Mouse (Mus musculus): Measurements from ENCODE around the gene Spx.

Spx gene

GRCm38 (mm10) chr6:142412906-142413491 is at the start of gene Spx:
Spx (plus strand) TSS chr6:142413441.
- in situ Hi-C loops (cut with MboI), result no loop called here

- in situ Hi-C loops (cut with MboI), result no loop called here
Measured at GRCm38 (mm10) chr6:142365742-142366472, 47.3 kb upstream of the Spx start.

GRCm38 (mm10) chr6:142366473-142367018 is 46.7 kb upstream of the Spx start:
- in situ Hi-C loops (cut with MboI), result no loop called here

GRCm38 (mm10) chr6:142367565-142367964 is 45.7 kb upstream of the Spx start:
- in situ Hi-C loops (cut with MboI), result no loop called here

- in situ Hi-C loops (cut with MboI), result no loop called here
Measured at GRCm38 (mm10) chr6:142369568-142369967, 43.7 kb upstream of the Spx start.

- in situ Hi-C loops (cut with MboI), result loop anchor here (25.0 kb wide), 1 partner anchor 385 kb away; the partner anchor contains the start of gene Cmas
Measured at GRCm38 (mm10) chr6:142377081-142377480, 36.2 kb upstream of the Spx start.

- in situ Hi-C loops (cut with MboI), result loop anchor here (25.0 kb wide), 1 partner anchor 384 kb away; the partner anchor contains the start of gene Cmas
Measured at GRCm38 (mm10) chr6:142378576-142379330, 34.5 kb upstream of the Spx start.

- in situ Hi-C loops (cut with MboI), result loop anchor here (25.0 kb wide), 1 partner anchor 382 kb away; the partner anchor contains the start of gene Cmas
Measured at GRCm38 (mm10) chr6:142379961-142380360, 33.3 kb upstream of the Spx start.

- in situ Hi-C loops (cut with MboI), result loop anchor here (25.0 kb wide), 1 partner anchor 381 kb away; the partner anchor contains the start of gene Cmas
Measured at GRCm38 (mm10) chr6:142381615-142382014, 31.6 kb upstream of the Spx start.

GRCm38 (mm10) chr6:142384521-142384920 is 28.7 kb upstream of the Spx start:
- in situ Hi-C loops (cut with MboI), result loop anchor here (25.0 kb wide), 1 partner anchor 378 kb away; the partner anchor contains the start of gene Cmas

- in situ Hi-C loops (cut with MboI), result loop anchor here (25.0 kb wide), 1 partner anchor 376 kb away; the partner anchor contains the start of gene Cmas
Measured at GRCm38 (mm10) chr6:142386285-142387010, 26.8 kb upstream of the Spx start.

- in situ Hi-C loops (cut with MboI), result loop anchor here (25.0 kb wide), 1 partner anchor 375 kb away; the partner anchor contains the start of gene Cmas
Measured at GRCm38 (mm10) chr6:142387011-142387754, 26.1 kb upstream of the Spx start, which contains the start of the genes Recql and Golt1b. Recql (minus strand) TSS chr6:142387087. Golt1b (plus strand) TSS chr6:142387221.

GRCm38 (mm10) chr6:142387755-142388271 is 25.4 kb upstream of the Spx start:
- in situ Hi-C loops (cut with MboI), result loop anchor here (25.0 kb wide), 1 partner anchor 374 kb away; the partner anchor contains the start of gene Cmas

- in situ Hi-C loops (cut with MboI), result loop anchor here (25.0 kb wide), 1 partner anchor 373 kb away; the partner anchor contains the start of gene Cmas
Measured at GRCm38 (mm10) chr6:142389101-142389500, 24.1 kb upstream of the Spx start.

- in situ Hi-C loops (cut with MboI), result loop anchor here (25.0 kb wide), 1 partner anchor 370 kb away; the partner anchor contains the start of gene Cmas
Measured at GRCm38 (mm10) chr6:142392312-142392711, 20.9 kb upstream of the Spx start.

- in situ Hi-C loops (cut with MboI), result loop anchor here (25.0 kb wide), 1 partner anchor 368 kb away; the partner anchor contains the start of gene Cmas
Measured at GRCm38 (mm10) chr6:142394669-142395068, 18.6 kb upstream of the Spx start.

GRCm38 (mm10) chr6:142395756-142396155 is 17.5 kb upstream of the Spx start:
- in situ Hi-C loops (cut with MboI), result loop anchor here (25.0 kb wide), 1 partner anchor 367 kb away; the partner anchor contains the start of gene Cmas

- in situ Hi-C loops (cut with MboI), result no loop called here
Measured at GRCm38 (mm10) chr6:142411140-142411539, 2.1 kb upstream of the Spx start.

GRCm38 (mm10) chr6:142413845-142414244 is 604 bp downstream of the Spx start:
- in situ Hi-C loops (cut with MboI), result no loop called here

- in situ Hi-C loops (cut with MboI), result no loop called here
Measured at GRCm38 (mm10) chr6:142414597-142414996, 1.4 kb downstream of the Spx start.

Data from mature B cell (primary cell).